Mouse (Mus musculus) limb, embryonic 13.5 days (tissue): ENCODE results near the gene 1700034J05Rik. TPM values are rescaled to one million over a fixed set of nuclear protein-coding genes. Genes with fewer than 3 reads are reported as not detected.
A peak's percentile ranks its signal among the peaks of the same experiment; 100 is the strongest.

Experiments used
- ATAC-seq: fragments of 200-750 bp; cut with Nextera tagmentation; 2 replicates; pipeline ENCODE4 v1.8.0; 2017; ENCODE audit warnings: low read depth, moderate number of reproducible peaks, moderate TSS enrichment; ENCODE audit not compliant: low FRiP score
- H3K27ac ChIP-seq: fragments of 300-500 bp; sonication (generic); 2 replicates; pipeline ENCODE4 v1.5.1; 2015; ENCODE audit warnings: inconsistent platforms, mild to moderate bottlenecking, moderate library complexity
- H3K27me3 ChIP-seq: fragments of 300-500 bp; sonication (generic); 2 replicates; pipeline ENCODE4 v1.6.1; 2015; ENCODE audit warnings: mild to moderate bottlenecking, inconsistent platforms
- H3K36me3 ChIP-seq: fragments of 300-500 bp; sonication (generic); 2 replicates; pipeline ENCODE4 v1.6.1; 2015; ENCODE audit warnings: inconsistent platforms, mild to moderate bottlenecking, moderate library complexity
- H3K4me1 ChIP-seq: fragments of 300-500 bp; sonication (generic); 2 replicates; pipeline ENCODE4 v1.6.1; 2015; ENCODE audit warnings: inconsistent platforms
- H3K4me2 ChIP-seq: fragments of 300-500 bp; sonication (generic); replicated peaks from 2 replicates; pipeline ENCODE4 v1.6.1; 2015; ENCODE audit warnings: inconsistent platforms, mild to moderate bottlenecking, moderate library complexity
- H3K4me3 ChIP-seq: fragments of 300-500 bp; sonication (generic); 2 replicates; pipeline ENCODE4 v1.5.1; 2015; ENCODE audit warnings: moderate library complexity, mild to moderate bottlenecking, inconsistent platforms
- H3K9ac ChIP-seq: fragments of 300-500 bp; sonication (generic); 2 replicates; pipeline ENCODE4 v1.6.1; 2015; ENCODE audit warnings: mild to moderate bottlenecking, inconsistent platforms
- H3K9me3 ChIP-seq: fragments of 300-500 bp; sonication (generic); 2 replicates; pipeline ENCODE4 v1.6.1; 2016; ENCODE audit warnings: inconsistent platforms
- WGBS: fragments of 180-500 bp; shearing (Covaris S2); methylation state at CpG from one replicate; pipeline ENCODE4 v1.1.7; 2015; 5-methylcytosine and 5-hydroxymethylcytosine counted together
- polyA plus RNA-seq: library from polyadenylated mRNA; unstranded; fragments of >200 nt; fragmentation: Nextera tagmentation; extraction: Ambion mirVana; gene quantifications from 2 replicates; pipeline ENCODE4 v1.2.1, GENCODE M21; 2015

1700034J05Rik gene
- polyA plus RNA-seq, 1 experiment from 2014 or later: 0.18 TPM

GRCm38 (mm10) chr6:146978691-146979114 is 24.5 kb upstream of the 1700034J05Rik start:
- Histone ChIP-seq H3K36me3 (peaks cover 40% of the 10 kb centered on the region), H3K4me1 (peaks cover 21% of the 10 kb centered on the region), H3K27me3 (no peaks in the 10 kb centered on the region), H3K4me3 (no peak overlapping the region), H3K9me3 (no peaks in the 10 kb centered on the region), H3K4me2 (no peak overlapping the region), H3K9ac (no peak overlapping the region), H3K27ac (no peak overlapping the region)
- ATAC-seq: peak; percentile 12; the same call in 1 of the 2 replicates
- 48% methylated on average over 5 of the region's 5 CpGs for WGBS

DNA sequence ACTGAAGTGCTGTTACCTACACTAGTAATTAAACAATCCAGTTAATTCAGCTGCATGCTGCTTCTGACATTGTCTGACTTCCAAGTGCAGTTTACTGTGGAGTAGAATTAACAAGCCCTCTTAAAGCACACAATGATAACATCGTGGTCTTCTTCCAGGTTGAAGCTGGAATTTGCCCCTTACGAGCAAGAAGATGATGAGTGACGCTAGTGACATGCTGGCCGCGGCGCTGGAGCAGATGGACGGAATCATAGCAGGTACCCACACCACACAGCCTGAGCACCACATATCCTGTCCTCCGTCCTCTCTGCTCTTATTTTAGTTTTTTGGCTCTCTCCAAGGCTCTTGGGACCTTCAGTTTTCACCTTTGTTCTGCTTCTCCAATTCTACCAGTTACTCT is 22.2 kb upstream of the 1700034J05Rik start:
- H3K9ac ChIP-seq: no peak overlapping the region
- 84% methylated on average over 8 of the region's 8 CpGs for WGBS
- ATAC-seq: no peak
- peaks cover 20% of the 10 kb centered on the region for H3K36me3 ChIP-seq
- H3K4me1 ChIP-seq: peaks cover 29% of the 10 kb centered on the region
- no peak overlapping the region for H3K4me3 ChIP-seq
- H3K9me3 ChIP-seq: no peaks in the 10 kb centered on the region
- no peaks in the 10 kb centered on the region for H3K27me3 ChIP-seq
- H3K4me2 ChIP-seq: no peak overlapping the region
- H3K27ac ChIP-seq: no peak overlapping the region

DNA sequence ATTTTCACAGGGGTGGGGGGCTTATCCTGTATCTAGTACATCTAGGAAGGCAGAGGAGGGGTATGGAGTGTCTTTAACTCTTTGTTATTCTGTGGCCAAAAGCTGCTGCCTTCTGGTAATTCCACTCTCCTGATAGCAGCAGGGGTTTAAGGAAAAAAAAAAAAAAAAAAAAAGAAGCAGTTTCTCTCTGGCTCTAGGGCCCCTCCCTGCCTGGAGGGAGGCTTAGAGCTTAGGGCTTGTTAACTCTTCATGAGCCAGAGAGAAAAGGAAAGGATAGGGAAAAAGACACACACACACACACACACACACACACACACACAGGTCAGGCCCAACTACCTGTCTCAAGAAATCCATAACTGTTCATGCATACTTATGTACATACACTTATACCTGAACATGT is 19.6 kb upstream of the 1700034J05Rik start:
- no peak overlapping the region for H3K9ac ChIP-seq
- peaks cover 13% of the 10 kb centered on the region for H3K36me3 ChIP-seq
- H3K27ac ChIP-seq: no peak overlapping the region
- H3K4me1 ChIP-seq: peaks cover 20% of the 10 kb centered on the region
- no peaks in the 10 kb centered on the region for H3K9me3 ChIP-seq
- H3K27me3 ChIP-seq: no peaks in the 10 kb centered on the region
- no peak overlapping the region for H3K4me3 ChIP-seq
- no peak overlapping the region for H3K4me2 ChIP-seq
- no peak for ATAC-seq

- H3K36me3 ChIP-seq: peaks cover 13% of the 10 kb centered on the region
- ATAC-seq: no peak
- H3K27me3 ChIP-seq: no peaks in the 10 kb centered on the region
- peaks cover 17% of the 10 kb centered on the region for H3K4me1 ChIP-seq
- 70% methylated on average over 2 of the region's 2 CpGs for WGBS
- no peak overlapping the region for H3K4me3 ChIP-seq
- no peak overlapping the region for H3K9ac ChIP-seq
- no peak overlapping the region for H3K27ac ChIP-seq
- H3K4me2 ChIP-seq: no peak overlapping the region
- H3K9me3 ChIP-seq: no peaks in the 10 kb centered on the region
Measured at GRCm38 (mm10) chr6:146973406-146973805, 19.2 kb upstream of the 1700034J05Rik start.

- Histone ChIP-seq H3K27me3 (no peaks in the 10 kb centered on the region), H3K9ac (no peak overlapping the region), H3K9me3 (no peaks in the 10 kb centered on the region), H3K4me1 (peaks cover 19% of the 10 kb centered on the region), H3K36me3 (peaks cover 9% of the 10 kb centered on the region), H3K27ac (no peak overlapping the region), H3K4me3 (no peak overlapping the region), H3K4me2 (no peak overlapping the region)
- 39% methylated on average over 1 of the region's 1 CpGs for WGBS
- no peak for ATAC-seq
Measured at GRCm38 (mm10) chr6:146972740-146973139, 18.5 kb upstream of the 1700034J05Rik start.

DNA sequence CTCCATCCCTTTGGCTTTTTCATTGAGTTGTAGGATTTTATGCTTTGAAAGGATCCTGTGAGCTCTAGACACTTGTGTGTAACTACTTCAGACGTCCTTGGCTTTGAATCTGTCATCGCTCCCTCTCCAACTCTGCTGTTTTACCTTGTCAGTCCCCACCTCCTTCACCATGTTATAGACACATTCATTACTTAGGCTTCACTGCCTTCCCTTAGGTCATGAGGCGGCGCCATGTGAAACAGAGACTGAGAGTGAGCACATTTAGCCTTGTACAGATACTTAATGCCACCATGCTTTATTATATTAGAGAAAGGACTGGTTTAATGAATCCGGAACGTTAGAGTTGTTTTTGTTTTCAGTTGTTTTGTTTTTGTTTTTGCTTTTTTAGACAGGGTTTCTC is 17.8 kb upstream of the 1700034J05Rik start:
- no peak overlapping the region; the same call in 1 of the 2 replicates for H3K27ac ChIP-seq
- 71% methylated on average over 6 of the region's 6 CpGs for WGBS
- ATAC-seq: no peak
- H3K4me1 ChIP-seq: peaks cover 22% of the 10 kb centered on the region
- H3K9me3 ChIP-seq: no peaks in the 10 kb centered on the region
- no peak overlapping the region for H3K9ac ChIP-seq
- peaks cover 2% of the 10 kb centered on the region for H3K36me3 ChIP-seq
- H3K4me3 ChIP-seq: no peak overlapping the region
- H3K27me3 ChIP-seq: no peaks in the 10 kb centered on the region
- H3K4me2 ChIP-seq: no peak overlapping the region

DNA sequence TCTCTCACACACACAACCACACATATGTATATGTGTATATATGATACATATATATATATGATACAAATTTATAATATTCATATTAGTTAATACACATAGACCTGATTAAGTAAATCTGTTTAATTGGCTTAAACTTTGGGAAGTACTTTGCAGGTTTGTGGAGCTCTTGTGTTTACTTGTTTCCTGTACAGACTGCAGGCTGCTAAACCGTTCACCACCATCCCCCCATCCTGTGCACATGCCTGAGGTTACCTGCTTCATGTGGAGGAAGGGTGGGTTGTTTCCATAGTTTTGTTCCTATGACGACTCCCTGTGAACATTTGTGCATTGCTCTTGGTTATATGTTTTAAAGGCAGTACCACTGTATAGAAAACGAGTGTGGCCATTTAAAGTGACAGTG is 17.1 kb upstream of the 1700034J05Rik start:
- ATAC-seq: no peak
- no peak overlapping the region for H3K4me2 ChIP-seq
- no peaks in the 10 kb centered on the region for H3K36me3 ChIP-seq
- H3K4me1 ChIP-seq: peaks cover 26% of the 10 kb centered on the region
- H3K4me3 ChIP-seq: no peak overlapping the region
- H3K27me3 ChIP-seq: no peaks in the 10 kb centered on the region
- H3K9me3 ChIP-seq: no peaks in the 10 kb centered on the region
- no peak overlapping the region for H3K9ac ChIP-seq
- 32% methylated on average over 3 of the region's 3 CpGs for WGBS
- no peak overlapping the region for H3K27ac ChIP-seq

DNA sequence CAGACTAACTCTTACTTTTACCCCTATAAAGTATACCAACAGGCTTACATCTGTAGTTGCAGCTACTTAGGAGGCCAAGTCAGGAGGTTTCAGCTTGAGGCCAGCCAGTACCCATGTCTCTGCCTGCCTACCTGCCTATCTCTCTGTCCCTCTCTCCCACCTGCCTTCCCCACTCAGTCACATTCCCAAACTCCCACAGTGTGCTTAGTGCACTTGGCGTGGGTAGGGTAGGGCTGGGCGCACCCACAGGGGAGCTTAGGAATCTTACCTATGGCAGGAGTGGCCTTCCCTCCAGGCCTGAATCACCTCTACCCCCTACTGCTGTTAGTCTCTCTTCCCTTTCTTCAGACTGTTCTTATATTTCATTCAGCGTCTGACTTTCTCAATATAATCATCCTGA is 16.6 kb upstream of the 1700034J05Rik start:
- no peak overlapping the region for H3K9ac ChIP-seq
- WGBS: 59% methylated on average over 3 of the region's 3 CpGs
- H3K36me3 ChIP-seq: no peaks in the 10 kb centered on the region
- H3K4me1 ChIP-seq: peaks cover 32% of the 10 kb centered on the region
- no peaks in the 10 kb centered on the region for H3K27me3 ChIP-seq
- H3K4me2 ChIP-seq: no peak overlapping the region
- H3K4me3 ChIP-seq: no peak overlapping the region
- H3K9me3 ChIP-seq: no peaks in the 10 kb centered on the region
- no peak overlapping the region for H3K27ac ChIP-seq
- ATAC-seq: no peak

- Histone ChIP-seq H3K4me3 (no peak overlapping the region), H3K4me2 (no peak overlapping the region)
- 69% methylated on average over 6 of the region's 6 CpGs for WGBS
Measured at GRCm38 (mm10) chr6:146967836-146968235, 13.6 kb upstream of the 1700034J05Rik start.

GRCm38 (mm10) chr6:146966446-146967019 is 12.3 kb upstream of the 1700034J05Rik start:
- H3K4me2 ChIP-seq: no peak overlapping the region
- H3K9ac ChIP-seq: no peak overlapping the region
- H3K36me3 ChIP-seq: peaks cover 4% of the 10 kb centered on the region; the same call in 1 of the 2 replicates
- no peak for ATAC-seq
- H3K9me3 ChIP-seq: no peaks in the 10 kb centered on the region
- no peak overlapping the region for H3K4me3 ChIP-seq
- no peaks in the 10 kb centered on the region for H3K27me3 ChIP-seq
- 71% methylated on average over 12 of the region's 12 CpGs for WGBS
- H3K4me1 ChIP-seq: peaks cover 35% of the 10 kb centered on the region
- H3K27ac ChIP-seq: no peak overlapping the region

More at GRCm38 (mm10) chr6:146967836-146968235, 13.6 kb upstream of the 1700034J05Rik start:
- Histone ChIP-seq H3K9me3 (no peaks in the 10 kb centered on the region), H3K9ac (no peak overlapping the region), H3K36me3 (peaks cover 4% of the 10 kb centered on the region; the same call in 1 of the 2 replicates), H3K27ac (no peak overlapping the region), H3K4me1 (peaks cover 34% of the 10 kb centered on the region), H3K27me3 (no peaks in the 10 kb centered on the region)
- no peak for ATAC-seq

DNA sequence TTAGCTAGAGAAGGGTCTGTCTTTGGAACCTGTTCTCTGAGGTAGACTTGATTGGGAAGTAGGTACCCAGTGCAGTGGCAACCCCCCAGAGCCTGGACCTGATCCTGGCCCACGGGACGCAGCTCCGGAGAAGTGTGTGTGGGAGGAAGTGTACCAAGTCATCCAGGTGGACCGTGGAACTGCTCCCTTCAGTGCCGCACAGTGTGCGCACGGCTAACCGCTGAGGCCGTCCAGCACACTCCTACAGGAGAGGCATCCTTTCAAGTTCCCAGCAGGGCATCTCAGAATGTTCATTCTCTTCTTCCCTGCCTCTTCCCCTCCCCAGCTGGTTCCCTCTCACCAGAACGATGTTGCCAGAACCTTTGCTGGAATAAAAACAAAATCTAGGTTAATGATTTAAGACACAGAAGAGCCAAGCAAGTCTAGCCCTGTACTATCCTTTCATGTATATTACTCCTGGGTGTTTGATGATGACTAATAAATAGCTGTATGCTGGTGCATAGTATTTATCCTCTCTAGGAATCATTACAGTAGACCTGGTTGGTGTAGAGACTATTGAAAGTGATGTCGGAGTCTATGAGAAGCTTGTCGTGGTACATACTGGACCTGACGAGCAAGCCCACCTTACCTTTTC is 11.0 kb upstream of the 1700034J05Rik start:
- Histone ChIP-seq H3K4me2 (no peak overlapping the region), H3K36me3 (peaks cover 4% of the 10 kb centered on the region; the same call in 1 of the 2 replicates), H3K9ac (no peak overlapping the region), H3K9me3 (no peaks in the 10 kb centered on the region), H3K27me3 (no peaks in the 10 kb centered on the region), H3K4me3 (no peak overlapping the region), H3K27ac (no peak overlapping the region), H3K4me1 (peaks cover 35% of the 10 kb centered on the region)
- no peak; the same call in 1 of the 2 replicates for ATAC-seq
- 88% methylated on average over 13 of the region's 13 CpGs for WGBS

- Histone ChIP-seq H3K27me3 (no peaks in the 10 kb centered on the region), H3K4me3 (no peak overlapping the region), H3K36me3 (peaks cover 4% of the 10 kb centered on the region; the same call in 1 of the 2 replicates), H3K9me3 (no peaks in the 10 kb centered on the region), H3K9ac (no peak overlapping the region), H3K4me1 (peaks cover 44% of the 10 kb centered on the region), H3K27ac (no peak overlapping the region), H3K4me2 (no peak overlapping the region)
- 68% methylated on average over 6 of the region's 6 CpGs for WGBS
- no peak for ATAC-seq
Measured at GRCm38 (mm10) chr6:146963396-146964150, 9.4 kb upstream of the 1700034J05Rik start.
